Mouse (Mus musculus) hematopoietic stem cell, adult 5-6 weeks (primary cell): ENCODE data around the gene Pheta1. TPM values are rescaled to one million over a fixed set of nuclear protein-coding genes. Genes with fewer than 3 reads are reported as not detected.

Source experiments
- ATAC-seq, 2 experiments: fragments of 125-278 bp in 1 of 2; replicated peaks in 1 of 2; 2 replicates each; pipeline ENCODE4 v1.8.0; 2016 to 2017; ENCODE audit warnings: inconsistent platforms in 2 of 2, mild to moderate bottlenecking in 2 of 2, moderate number of reproducible peaks in 2 of 2, low read depth in 1 of 2, moderate TSS enrichment in 1 of 2; ENCODE audit not compliant: low FRiP score in 2 of 2, poor library complexity in 2 of 2, severe bottlenecking in 2 of 2, insufficient read depth in 1 of 2, low TSS enrichment in 1 of 2
- total RNA-seq: library from RNA; stranded (forward); fragments of 172-1452, 232-1000 nt; gene quantifications from 2 replicates; pipeline ENCODE4 v1.2.3, GENCODE M21; 2017

The Pheta1 gene
- total RNA-seq, 1 experiment from 2014 or later = 4.2 TPM

- no peak for ATAC-seq
Measured at GRCm38 (mm10) chr5:121902809-121903745, 54.3 kb downstream of the Pheta1 start.

Other genes starting within 250 kb of the Pheta1 start
- gene Acad12, start 230.0 kb upstream of the Pheta1 start, total RNA-seq = 5.0 and 9.0 TPM in 2 replicates
- 2.7 and 5.3 TPM in 2 replicates for gene Acad10, start 188.5 kb upstream of the Pheta1 start, total RNA-seq
- 61.5 and 65.9 TPM in 2 replicates for gene Brap, start 188.4 kb upstream of the Pheta1 start, total RNA-seq
- 42.7 and 56.5 TPM in 2 replicates for gene Atxn2, start 137.6 kb upstream of the Pheta1 start, total RNA-seq
- 18.6 and 23.2 TPM in 2 replicates for gene Sh2b3, start 11.3 kb upstream of the Pheta1 start, total RNA-seq
- not detected in 2 replicates for gene Cux2, start 201.1 kb downstream of the Pheta1 start, total RNA-seq